Mouse (Mus musculus) heart, postnatal 25 days (tissue): Measurements from ENCODE around the gene Tenm2. TPM values are rescaled to one million over a fixed set of nuclear protein-coding genes. Genes with fewer than 3 reads are reported as not detected.

Experiments
- DNase-seq: peaks from one replicate; pipeline ENCODE4 v3.0.0; 2022; ENCODE audit warnings: low spot score
- intact Hi-C: fragments of 180-260 bp; cut with DNase I; formaldehyde crosslinking; loops from one replicate; pipeline ENCODE4 v1.15.1; 2025
- total RNA-seq, 2 experiments: library from RNA; stranded (reverse); gene quantifications; 2 replicates each; pipeline ENCODE4 v1.2.3; 2021

Tenm2 gene
- total RNA-seq, 2 experiments from 2014 or later: 0.08 TPM

DNA sequence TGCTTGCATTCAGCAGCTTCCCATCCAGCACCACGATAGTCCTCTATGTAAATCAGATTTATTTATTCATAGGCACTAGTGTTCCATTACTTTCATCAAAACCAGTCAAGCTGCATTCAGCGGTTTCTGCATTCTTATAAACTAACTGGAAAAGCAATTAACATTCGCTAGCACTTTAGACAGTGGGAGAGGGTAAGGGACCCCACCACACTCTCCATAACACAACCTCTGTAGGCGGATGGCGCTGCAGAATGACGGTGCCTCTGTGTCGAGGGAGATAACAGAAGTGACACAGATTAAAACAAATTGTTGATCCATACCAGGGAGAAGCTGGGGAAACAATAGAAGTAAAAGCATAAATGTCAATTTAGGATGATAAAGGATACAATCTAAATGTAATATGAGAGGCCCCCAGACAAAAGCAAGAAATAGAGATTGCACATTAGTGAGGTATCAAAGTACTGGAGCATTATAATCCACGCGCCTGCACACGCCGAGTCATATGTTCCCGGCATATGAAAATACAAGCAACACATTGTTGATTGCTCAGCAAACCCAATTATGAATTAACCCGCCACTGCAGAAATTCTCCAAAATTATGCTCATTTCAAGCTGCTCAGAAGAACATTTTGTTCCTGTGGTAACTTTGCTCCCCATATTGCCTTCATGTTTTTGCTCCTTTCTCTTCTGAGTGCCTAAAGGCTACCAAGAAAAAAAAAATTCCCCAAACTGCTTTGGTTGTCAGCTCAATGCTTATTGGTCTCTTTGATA, 904.2 kb downstream of the Tenm2 start:
- no peak for DNase-seq
- intact Hi-C loops: no loop called here

DNA sequence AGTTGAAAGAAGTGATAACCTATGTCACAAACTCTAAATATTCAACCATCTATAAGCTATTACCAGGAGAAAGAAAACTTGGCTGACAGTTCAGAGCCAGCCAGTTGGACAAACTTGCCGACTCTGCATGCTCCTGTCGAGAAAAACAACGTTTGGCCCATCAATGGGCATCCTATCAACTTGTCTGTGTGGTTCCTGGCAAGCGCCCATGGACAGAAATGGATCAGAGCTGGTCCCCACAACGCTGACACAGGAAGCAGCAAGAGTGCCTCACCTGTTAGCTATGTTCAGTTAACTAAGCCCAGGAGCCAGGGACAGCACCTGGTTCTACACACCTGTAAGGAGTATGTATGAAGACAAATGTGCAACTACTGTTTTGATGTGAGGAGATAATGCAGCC, 908.5 kb downstream of the Tenm2 start:
- DNase-seq: no peak
- intact Hi-C loops: no loop called here

DNA sequence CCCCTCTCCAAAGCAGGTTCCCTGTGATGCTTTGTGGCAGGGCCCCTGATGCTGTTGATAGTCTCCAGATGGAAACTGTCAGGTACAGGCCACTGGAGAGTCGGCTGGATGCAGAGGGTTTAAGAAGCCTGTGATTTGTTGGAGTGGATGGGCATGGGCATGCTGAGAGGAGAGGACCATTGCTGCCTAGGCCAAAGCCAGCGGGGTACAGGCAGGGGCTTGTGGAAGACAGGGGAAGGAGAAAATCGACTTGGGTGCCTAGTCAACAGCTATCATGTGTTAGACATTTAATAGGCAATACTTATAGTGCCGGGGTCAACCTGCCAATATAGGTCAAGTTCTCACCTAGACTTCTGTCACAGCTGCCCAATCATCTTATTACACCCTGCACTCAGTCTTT, 926.4 kb downstream of the Tenm2 start:
- intact Hi-C loops: no loop called here
- DNase-seq: no peak

DNA sequence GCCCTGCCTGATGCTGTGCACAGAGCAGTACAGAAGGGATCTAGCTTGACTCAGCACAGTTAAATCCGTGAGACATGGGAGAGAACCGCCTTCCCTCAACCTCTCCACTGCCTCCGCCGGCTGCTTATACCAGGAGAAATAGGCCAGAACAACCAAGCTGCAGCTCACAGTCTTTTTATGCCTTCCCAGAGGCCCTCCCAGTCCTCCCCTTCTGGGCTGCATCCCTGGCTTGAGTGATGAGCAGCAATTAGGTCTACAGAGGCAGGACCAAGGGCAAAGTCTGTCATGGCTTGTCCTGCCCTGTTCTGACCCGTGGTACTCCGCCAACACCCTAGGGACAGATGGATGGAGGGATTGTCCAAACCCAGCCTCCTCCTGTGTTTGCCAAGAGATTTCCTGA, 928.5 kb downstream of the Tenm2 start:
- no peak for DNase-seq
- intact Hi-C loops: no loop called here

DNA sequence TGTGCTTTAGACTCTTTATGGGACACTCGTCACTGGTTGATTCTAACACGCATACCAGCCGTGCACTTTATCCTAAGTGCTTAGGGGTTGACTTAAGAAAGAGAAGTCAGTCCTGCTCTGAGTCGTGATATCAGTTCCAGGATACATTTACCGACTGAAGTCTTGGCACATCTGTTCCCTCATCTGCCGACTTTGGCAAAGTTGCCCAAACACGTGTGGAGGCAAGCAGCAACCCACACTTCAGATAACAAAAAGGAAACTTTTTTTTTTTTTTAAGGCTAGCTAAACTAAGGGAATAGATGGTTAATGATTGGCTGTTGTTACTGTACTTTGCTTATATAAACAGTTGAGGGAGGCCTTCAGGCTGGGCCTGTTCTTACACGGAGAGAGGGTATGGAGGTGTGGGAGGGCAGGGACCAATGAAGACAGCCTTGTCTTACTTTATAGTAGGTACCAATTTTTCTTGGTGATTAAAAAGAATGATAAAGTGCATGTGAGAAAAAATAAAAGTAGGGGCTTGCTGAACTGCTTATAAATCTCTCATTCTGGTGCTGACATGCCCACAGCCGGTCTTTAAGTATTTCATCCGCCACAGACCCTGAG, 930.3 kb downstream of the Tenm2 start:
- intact Hi-C loops: no loop called here
- DNase-seq: no peak

DNA sequence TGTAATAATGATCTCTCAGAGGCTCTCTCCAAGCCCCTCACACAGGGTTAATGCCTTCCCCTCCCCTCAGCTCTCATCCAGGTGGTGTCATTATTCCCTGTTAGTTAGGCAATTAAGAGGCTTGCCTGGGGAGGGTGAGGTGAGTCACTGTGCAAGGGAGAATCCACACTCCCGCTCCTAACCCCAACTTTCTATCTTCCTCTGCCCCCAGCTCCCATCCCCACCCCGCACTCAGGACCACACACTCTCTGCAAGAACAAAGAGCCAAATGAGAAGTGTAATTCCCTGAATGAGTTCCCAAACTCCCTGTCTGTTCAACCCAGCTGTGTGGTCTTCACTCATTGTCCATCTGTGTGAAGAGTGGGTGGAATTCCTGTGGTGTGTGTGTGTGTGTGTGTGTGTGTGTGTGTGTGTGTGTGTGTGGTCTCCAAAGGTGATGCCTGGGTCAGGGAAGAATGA, 932.8 kb downstream of the Tenm2 start:
- DNase-seq: no peak
- intact Hi-C loops: no loop called here

DNA sequence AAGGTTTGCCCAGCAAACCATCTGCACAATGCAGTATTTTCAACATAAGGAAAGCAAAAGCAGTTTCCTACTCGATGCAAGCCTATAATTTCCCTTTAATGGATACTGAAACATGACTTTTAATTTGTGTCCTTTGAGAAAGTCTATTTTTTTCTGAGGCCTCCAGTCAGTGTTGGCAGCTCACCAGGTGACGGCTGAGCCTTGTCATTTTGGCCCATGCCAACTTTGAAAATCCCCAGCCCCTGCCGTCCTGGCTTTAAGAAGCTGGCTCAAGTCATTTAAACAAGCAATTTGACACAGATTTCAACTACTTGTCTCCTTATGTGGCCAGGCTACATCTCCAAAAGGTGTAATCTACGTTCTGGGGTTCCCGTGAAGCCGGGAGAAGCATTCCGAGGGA, 933.7 kb downstream of the Tenm2 start:
- intact Hi-C loops: no loop called here
- no peak for DNase-seq

DNA sequence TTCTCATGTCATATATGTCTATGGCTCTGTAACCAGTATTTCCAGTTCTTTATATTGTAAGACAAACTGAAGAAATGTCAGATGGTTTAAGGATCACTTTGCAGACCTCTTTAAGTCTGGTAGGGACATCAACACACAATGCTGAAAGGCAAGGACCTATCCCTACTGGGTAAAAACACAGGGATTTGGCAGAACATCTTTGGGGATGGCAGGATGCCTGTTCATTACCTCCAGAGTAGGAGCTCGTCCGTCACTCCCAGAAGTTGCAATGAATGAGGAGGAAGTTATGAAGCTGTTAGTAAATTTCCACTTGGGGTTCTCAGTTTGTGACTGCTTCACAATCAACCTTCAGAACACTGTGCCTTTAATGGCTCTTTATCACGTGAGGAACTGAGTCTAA, 939.2 kb downstream of the Tenm2 start:
- DNase-seq: no peak
- intact Hi-C loops: no loop called here

DNA sequence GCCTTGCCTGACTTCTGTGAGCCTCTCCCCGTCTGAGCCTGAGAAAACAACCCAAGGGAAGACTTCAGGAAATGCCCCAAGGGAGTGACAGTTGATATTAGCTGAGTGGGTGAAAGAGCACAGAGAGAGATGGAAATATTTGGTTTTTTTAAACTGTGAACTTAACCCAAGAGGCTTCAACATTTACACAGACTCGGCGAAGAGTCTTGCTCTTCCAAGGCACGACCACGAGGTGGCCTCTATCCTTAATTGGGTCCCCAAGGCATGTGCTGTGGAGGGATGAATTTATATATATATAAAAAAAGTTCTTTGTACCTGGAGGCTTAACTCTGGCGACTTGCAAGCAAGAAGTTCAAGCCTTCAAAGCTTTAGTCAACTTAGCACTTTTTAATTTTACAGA, 943.6 kb downstream of the Tenm2 start:
- DNase-seq: no peak
- intact Hi-C loops: no loop called here

DNA sequence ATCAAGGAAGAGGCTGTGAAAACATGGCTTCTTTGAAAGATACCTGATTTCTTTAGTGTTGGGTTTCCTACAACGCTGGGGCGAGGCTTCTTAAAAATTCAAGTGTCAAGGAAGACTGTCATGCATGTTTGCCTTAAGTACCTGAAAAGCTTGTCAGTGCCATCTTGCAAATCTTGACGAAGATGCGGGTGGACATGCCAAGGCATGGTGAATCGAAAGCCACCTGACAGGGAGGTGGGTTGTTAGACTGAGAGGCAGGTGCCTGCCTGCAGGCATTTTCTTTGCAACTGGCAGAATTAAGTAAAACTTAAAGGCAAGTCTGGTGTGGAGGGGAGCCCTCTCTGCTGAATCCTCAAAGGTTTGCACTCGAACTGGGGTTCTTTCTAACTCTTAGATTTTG, 949.5 kb downstream of the Tenm2 start:
- intact Hi-C loops: no loop called here
- no peak for DNase-seq

DNA sequence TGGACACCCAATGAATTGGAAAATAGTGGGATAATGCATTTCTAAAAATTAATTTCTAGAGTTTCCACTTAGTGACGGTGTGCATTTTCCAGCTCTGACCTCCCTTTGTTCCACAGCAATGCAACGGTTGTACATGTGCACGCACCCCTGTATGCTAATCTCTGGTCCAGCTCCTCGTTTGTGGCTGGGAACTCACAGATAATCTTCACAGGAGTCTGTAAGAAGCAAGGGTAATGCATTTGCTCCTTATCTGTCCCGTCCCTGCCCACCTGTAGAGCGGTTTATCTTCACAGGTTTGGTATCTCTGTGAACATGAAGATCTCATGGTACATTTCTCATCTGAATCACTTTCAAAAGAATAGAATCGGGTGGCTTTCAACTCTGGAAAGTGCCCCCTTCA, 955.2 kb downstream of the Tenm2 start:
- DNase-seq: no peak
- intact Hi-C loops: no loop called here

DNA sequence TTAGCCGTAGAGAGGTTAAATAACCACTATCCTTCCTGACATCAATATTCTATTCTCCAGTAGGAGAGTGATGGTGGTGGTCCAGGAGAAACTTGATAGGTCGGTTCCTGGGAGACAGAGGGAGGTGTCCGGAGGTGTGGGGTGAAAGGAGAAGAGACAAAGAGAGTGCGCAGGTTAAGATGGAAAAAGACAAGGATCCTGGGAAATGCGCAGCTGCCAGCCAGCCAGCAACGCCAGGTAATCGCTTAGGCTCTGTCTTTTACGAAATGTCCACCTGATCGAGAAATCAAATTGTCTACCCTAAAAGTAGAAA, 957.9 kb downstream of the Tenm2 start:
- DNase-seq: no peak
- intact Hi-C loops: no loop called here

DNA sequence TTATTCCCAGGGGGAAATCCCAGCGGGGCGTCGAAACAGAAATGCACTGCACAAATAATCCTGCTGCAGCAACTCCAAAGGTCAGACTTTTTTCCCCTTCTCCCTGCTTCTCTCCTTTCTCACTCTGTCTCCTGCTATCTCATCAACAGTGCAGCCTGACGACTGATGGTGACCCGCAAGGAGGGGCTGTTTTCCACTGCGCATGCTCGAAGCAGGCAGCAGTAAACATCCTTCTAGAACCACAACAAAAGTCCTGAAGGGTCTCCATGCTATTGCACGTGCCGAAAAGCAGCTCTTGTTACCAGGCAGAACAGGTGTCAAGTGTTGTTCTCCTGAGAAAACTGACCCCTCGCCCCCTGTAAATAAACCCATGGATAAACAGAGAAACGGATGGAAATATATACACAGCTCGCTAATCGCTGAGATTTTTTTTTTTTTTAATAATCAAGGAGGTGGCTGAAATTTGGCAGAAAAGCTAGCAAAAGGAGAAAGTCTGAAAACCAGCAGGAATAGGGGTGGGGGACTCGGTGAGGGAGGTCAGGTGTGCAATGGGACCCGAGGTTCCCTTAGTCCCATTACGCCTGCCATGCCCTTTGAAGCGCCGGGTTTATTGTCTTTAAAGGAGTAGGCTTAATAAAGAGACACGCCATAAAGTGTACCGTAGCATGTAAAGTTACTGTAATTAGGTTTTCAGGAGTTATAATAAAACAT, 958.4 kb downstream of the Tenm2 start:
- intact Hi-C loops: no loop called here
- DNase-seq: no peak

DNA sequence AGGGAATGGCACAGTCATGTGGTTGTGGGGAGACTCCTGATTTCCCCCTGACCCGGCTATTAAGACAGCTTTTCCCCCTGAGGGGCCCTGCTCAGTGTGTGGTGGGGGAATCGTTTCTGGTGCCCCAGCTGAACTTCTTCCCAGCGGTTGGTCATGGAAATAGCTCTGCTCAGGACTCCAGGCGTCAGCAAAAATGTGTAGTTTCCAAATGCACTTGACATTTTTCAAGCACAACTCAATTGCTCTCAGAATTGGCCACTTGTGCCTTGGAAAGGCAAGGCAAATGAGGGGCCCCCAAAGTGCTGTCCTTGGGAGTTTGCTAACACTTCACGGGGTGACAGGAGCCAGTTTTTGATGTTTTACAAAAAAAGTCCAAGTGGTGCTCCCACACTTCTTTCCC, 959.7 kb downstream of the Tenm2 start:
- no peak for DNase-seq
- intact Hi-C loops: no loop called here

DNA sequence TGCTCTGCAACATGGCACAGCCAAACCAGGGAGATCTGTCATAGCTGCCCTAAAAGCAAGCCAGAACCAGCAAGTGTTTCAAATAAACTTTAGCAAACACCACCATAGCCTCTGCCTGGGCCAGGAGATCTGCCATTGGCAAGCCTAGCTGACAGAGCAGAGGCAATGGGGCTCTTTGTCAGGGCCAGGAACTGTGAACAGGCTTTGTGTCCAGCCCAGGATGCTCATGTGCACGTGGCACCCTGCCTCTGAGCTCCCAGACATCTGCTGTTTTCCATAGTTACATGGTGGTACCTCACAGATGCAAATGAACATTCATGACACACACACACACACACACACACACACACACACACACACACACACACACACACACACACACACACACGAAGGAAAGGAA, 963.6 kb downstream of the Tenm2 start:
- intact Hi-C loops: no loop called here
- DNase-seq: no peak

DNA sequence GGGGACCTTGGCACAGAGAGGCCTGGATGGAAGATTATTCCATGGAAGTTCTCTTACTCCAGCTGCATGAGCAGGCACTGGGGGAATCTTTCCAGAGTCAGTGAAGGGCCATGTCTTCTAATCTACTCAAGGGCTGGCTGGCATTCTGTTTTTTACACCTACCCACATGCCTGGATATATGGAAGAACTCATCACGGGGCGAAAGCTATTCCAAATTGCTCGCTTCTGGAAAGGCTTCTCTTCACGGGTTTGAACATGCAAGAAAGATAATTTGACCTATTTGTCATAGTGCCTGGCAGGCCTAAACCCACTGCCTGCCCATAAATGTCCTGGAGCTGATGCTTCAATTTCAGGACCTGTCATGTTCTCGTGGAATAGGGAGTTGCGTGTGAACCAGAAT, 965.8 kb downstream of the Tenm2 start:
- intact Hi-C loops: no loop called here
- no peak for DNase-seq

DNA sequence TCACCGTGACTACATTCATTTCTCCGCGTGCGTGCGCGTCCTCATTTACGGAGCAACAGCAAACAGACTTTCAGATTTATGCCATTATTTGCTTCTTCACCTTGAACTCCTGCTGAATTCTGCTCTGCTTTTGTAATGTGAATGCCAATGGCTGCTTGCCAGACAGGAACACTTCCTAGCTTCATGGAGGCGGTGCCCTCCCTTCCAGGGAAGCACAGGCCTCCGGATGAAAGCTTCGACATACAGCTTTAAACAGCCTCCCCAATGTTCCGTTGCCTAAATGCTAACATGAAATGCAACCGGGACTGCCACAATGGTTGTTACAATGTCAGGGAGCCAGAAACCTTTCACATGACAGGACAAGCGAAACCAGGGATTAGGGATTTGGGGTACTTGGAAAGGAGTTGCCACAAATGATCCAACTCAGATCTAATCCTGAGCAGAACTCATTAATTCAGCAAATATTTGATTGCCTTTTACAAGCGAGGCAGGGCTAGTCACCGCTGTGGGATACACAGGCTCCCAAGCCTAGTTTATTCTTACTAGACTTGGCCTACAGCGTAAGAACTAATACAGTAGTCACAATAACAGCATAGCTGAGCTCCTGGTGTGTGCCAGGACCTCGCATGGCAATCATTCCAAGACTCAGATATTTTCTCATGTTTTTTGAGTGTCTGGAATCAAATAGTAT, 970.8 kb downstream of the Tenm2 start:
- intact Hi-C loops: no loop called here
- DNase-seq: no peak

DNA sequence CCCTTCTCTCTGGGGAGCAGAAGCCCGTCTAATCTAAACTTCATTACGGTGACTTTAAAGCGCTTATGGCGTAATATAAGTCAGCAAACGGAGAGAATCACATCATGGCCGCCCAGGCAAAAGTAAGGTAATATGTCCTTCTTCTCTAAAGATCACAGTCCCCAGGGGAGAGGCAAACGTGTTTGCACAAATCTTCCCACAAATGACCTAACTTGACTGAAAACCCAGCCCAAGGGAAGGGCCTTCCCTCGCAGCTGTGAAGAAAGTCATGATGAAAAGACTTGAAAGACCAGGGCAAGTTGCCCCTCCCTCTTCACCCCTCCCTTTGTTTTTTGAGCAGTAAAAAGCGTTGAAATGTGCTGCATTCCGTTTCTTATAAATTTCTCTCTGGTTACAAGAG, 971.9 kb downstream of the Tenm2 start:
- intact Hi-C loops: no loop called here
- no peak for DNase-seq

DNA sequence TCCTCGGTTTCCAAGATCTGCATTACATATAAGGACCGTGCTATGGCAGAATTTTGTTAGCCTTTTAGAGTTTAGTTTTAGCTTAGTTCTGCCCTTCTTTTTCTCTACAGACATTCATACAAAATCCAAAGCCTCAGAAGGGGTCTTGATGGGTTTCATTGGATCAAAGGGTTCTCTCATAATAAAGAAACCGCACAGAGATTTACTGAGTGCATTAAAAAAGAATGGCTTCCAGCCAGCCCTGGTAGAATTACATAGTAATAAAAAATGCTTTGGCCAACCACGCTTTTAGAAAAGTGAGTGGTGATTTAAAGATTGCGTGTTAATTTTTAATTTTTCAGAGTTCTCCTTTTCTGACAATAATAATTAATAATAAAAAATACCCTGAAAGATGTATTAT, 978.6 kb downstream of the Tenm2 start:
- no peak for DNase-seq
- intact Hi-C loops: no loop called here

DNA sequence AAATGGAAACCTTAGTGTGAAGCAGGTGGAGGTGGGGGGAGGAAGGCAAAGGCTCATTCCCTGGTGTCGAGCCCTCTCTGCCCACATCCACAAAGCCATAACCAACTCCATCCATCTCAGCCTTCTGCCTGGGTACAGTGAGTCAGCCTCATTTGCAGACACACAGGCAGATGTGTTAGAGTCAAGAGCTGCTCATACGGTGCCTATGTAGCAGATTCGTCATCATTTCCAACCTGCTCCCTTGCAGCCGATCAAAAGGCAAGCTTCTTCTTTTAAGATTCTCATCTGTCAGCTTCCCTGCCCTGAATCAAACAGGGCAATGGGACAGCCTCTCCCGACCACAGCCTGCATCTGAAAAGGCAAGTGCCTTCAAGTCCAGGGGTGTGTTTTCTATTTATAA, 979.0 kb downstream of the Tenm2 start:
- intact Hi-C loops: no loop called here
- no peak for DNase-seq

DNA sequence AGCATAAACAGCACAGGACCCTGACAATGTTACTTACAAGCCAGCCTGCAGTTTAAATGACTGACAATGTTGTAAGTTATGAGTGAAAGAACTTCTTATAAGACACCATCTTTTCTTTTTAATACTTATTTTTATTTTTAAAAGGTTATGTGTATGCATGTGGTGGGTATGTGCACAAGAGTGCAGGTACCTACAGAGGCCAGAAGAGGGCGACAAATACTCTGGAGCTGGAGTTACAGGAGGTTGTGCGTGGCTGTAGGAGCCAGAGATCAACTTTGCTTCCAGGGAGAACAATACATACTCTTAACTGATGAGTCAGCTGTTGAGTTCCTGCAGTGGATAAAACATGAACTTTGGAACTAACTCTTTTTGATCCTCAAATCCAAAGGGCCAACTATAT, 981.7 kb downstream of the Tenm2 start:
- no peak for DNase-seq
- intact Hi-C loops: no loop called here
